Comparison of ENCODE assay signal across 28 mouse cellular contexts in genomic region chr9:61781469-61781868, GRCm38 (mm10).
A peak's percentile ranks its signal among the peaks of the same experiment; 100 is the strongest.
DNase-seq lines count a peak whose midpoint lies in the region; ATAC-seq and TF ChIP-seq lines count a peak whose summit lies in the region.
"Had no signal": no experiment of that assay in that cellular context is flagged by ENCODE, and none has a peak within 500 bp of the region (broad histone marks: within the 10 kb centered on the region; RNA-seq: fewer than 3 reads in every experiment).

No protein-coding gene starts in this region.

- whole genome bisulfite sequencing in kidney, adult 2 months = 85% methylated on average over 8 of the region's 8 CpGs

- no peaks in the 10 kb centered on the region; the same call in 1 of the 2 replicates for H3K27me3 ChIP-seq in kidney, adult 2 months (replicated peaks; ENCODE audit: control insufficient read depth, insufficient read depth, low read length)
- H3K27me3 ChIP-seq: CH12.LX; forebrain, embryonic 13.5 days; hindbrain, embryonic 13.5 days had no signal

- H3K36me3 ChIP-seq in kidney, adult 2 months (ENCODE audit: control insufficient read depth, insufficient read depth, low read length) = no peaks in the 10 kb centered on the region
- H3K36me3 ChIP-seq: forebrain, embryonic 10.5 days; G1E; heart, embryonic 12.5 days; heart, embryonic 15.5 days; hindbrain, embryonic 10.5 days; hindbrain, embryonic 13.5 days had no signal

- no peaks in the 10 kb centered on the region for H3K4me1 ChIP-seq in kidney, adult 2 months (ENCODE audit: control insufficient read depth, insufficient read depth, low read length)
- H3K4me1 ChIP-seq: forebrain, embryonic 10.5 days; forebrain, embryonic 13.5 days; heart, embryonic 12.5 days; heart, embryonic 15.5 days; hindbrain, embryonic 13.5 days had no signal

- no peak for TF ChIP-seq CTCF in kidney, adult 2 months (conservative IDR thresholded peaks at IDR 0.05; ENCODE audit: insufficient read depth, insufficient read length, low read depth, low read length)

- H3K4me3 ChIP-seq in kidney, adult 2 months (ENCODE audit: insufficient read depth, low read depth, low read length) = no peak overlapping the region
- H3K4me3 ChIP-seq: forebrain, embryonic 10.5 days; forebrain, embryonic 13.5 days; gastrocnemius, adult 2 months; heart, embryonic 12.5 days; heart, embryonic 15.5 days; hindbrain, embryonic 10.5 days; hindbrain, embryonic 13.5 days had no signal

- DNase-seq in lung, postnatal 36 days = peak; percentile 7
- no peak for DNase-seq in lung, postnatal 4 days
- DNase-seq in A20 (ENCODE audit: low read depth, low spot score) = peak; percentile 16
- no peak for DNase-seq in kidney, adult 2 months
- DNase-seq: adrenal gland, postnatal 10 days; adrenal gland, postnatal 36 days; cerebellum, adult 18-20 months; cerebellum, adult 9-11 months; cerebellum, postnatal 36 days; forebrain, postnatal 0 days; gastrocnemius, adult 2 months; gastrocnemius, postnatal 14 days; heart, adult 18-20 months; heart, postnatal 10 days; heart, postnatal 36 days had no signal

- ATAC-seq in common myeloid progenitor, adult 5-6 weeks (replicated peaks; ENCODE audit: low read depth, poor library complexity, severe bottlenecking) = peak; percentile 47
- ATAC-seq in megakaryocyte progenitor cell, adult 5-6 weeks (replicated peaks; ENCODE audit: poor library complexity) = peak; percentile 39
- ATAC-seq in CD4-positive, CD25-positive, alpha-beta regulatory T cell, adult 4 months = no peak
- ATAC-seq: forebrain, embryonic 13.5 days; forebrain, postnatal 0 days; hindbrain, embryonic 16.5 days; Patski had no signal

- no peak for TF ChIP-seq POLR2A in kidney, adult 2 months (IDR thresholded peaks at IDR 0.05; ENCODE audit: low read depth, low read length)

- H3K27ac ChIP-seq in kidney, adult 2 months (ENCODE audit: insufficient read depth, low read depth, low read length) = no peak overlapping the region
- H3K27ac ChIP-seq: forebrain, embryonic 10.5 days; forebrain, embryonic 13.5 days; gastrocnemius, adult 2 months; heart, embryonic 15.5 days; hindbrain, embryonic 10.5 days; hindbrain, embryonic 13.5 days had no signal

Comparison
In these comparisons a context has a peak if more than half of its experiments do, and no peak if none do; other contexts are left out.
1. DNase-seq: peak in lung, postnatal 36 days (single experiment) and A20 (single experiment); none in lung, postnatal 4 days (0 of 2) and kidney, adult 2 months (single experiment).